Mouse (Mus musculus): ENCODE data around the gene BC005537. TPM values are rescaled to one million over a fixed set of nuclear protein-coding genes. Genes with fewer than 3 reads are reported as not detected.

BC005537 gene
- polyA plus RNA-seq, 1 experiment from 2014 or later, result 22.6 TPM

- peaks cover 23% of the 10 kb centered on the region for H3K36me3 ChIP-seq
- H3K27me3 ChIP-seq, result no peaks in the 10 kb centered on the region
- ATAC-seq (ENCODE audit: low FRiP score), result no peak
- 18% methylated on average over 2 of the region's 2 CpGs for WGBS
- no peaks in the 10 kb centered on the region for H3K9me3 ChIP-seq
- peak overlapping the region; percentile 96 for H3K9ac ChIP-seq
- H3K4me3 ChIP-seq, result peak overlapping the region; percentile 98
- peak overlapping the region; percentile 94 for H3K4me2 ChIP-seq
- H3K4me1 ChIP-seq (replicated peaks), result peaks cover 33% of the 10 kb centered on the region
- no peak overlapping the region for H3K27ac ChIP-seq
These were observed 1.7 kb downstream of the BC005537 start for GRCm38 (mm10) chr13:24803196-24803595.

DNA sequence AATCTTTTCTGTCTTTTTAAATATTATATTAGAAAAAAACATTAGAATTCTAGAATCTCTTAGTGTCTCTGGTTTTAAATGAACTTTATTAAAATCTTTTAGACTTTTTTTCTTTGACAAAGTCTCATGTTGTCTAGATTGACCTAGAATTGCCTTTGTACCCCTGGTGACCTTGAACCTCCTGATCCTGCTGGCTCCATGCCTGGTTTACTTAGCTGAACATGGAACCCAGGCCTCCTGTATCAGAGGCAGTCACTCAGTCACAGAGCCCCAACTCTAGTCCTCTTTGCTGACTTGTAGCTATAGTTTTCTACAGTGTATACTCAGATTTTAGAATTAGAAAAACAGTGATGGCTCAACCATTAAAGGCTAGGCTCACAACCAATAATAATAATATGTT, 4.6 kb downstream of the BC005537 start:
- Histone ChIP-seq H3K9ac (no peak overlapping the region), H3K27ac (no peak overlapping the region), H3K4me2 (no peak overlapping the region), H3K27me3 (no peaks in the 10 kb centered on the region), H3K9me3 (no peaks in the 10 kb centered on the region), H3K4me3 (no peak overlapping the region), H3K36me3 (peaks cover 47% of the 10 kb centered on the region), H3K4me1 (replicated peaks) (peaks cover 26% of the 10 kb centered on the region)
- ATAC-seq (ENCODE audit: low FRiP score), result no peak

DNA sequence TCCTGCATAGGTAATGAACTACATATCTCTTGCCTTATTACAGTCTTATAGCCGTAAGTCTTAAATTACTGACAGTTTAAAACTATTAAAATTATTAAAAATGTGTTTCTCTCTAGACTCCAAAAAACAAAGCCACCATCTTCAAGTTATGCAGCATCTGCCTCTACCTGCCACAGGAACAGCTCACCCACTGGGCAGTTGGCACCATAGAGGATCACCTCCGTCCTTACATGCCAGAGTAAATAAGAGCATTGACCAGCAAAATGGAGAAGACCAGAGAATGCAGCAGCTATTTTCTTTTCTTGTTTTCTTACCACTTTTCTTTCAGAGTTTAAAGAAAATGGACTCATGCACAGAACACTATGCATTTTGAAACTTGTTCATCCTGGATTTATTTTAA, 11.1 kb downstream of the BC005537 start:
- peaks cover 69% of the 10 kb centered on the region for H3K36me3 ChIP-seq
- 99% methylated on average over 2 of the region's 2 CpGs for WGBS
- H3K4me2 ChIP-seq, result no peak overlapping the region
- H3K9me3 ChIP-seq, result no peaks in the 10 kb centered on the region
- H3K27ac ChIP-seq, result no peak overlapping the region
- no peak overlapping the region for H3K4me3 ChIP-seq
- H3K9ac ChIP-seq, result no peak overlapping the region
- no peak for ATAC-seq (ENCODE audit: low FRiP score)
- no peaks in the 10 kb centered on the region for H3K4me1 ChIP-seq (replicated peaks)
- H3K27me3 ChIP-seq, result no peaks in the 10 kb centered on the region

GRCm38 (mm10) chr13:24814616-24815015, 13.2 kb downstream of the BC005537 start:
- no peak for ATAC-seq (ENCODE audit: low FRiP score)
- H3K36me3 ChIP-seq, result peaks cover 56% of the 10 kb centered on the region
- H3K4me3 ChIP-seq, result no peak overlapping the region
- WGBS, result 81% methylated on average over 1 of the region's 1 CpGs
- H3K4me1 ChIP-seq (replicated peaks), result no peaks in the 10 kb centered on the region
- H3K9ac ChIP-seq, result no peak overlapping the region
- no peaks in the 10 kb centered on the region for H3K9me3 ChIP-seq
- no peak overlapping the region for H3K4me2 ChIP-seq
- no peaks in the 10 kb centered on the region for H3K27me3 ChIP-seq
- no peak overlapping the region for H3K27ac ChIP-seq

DNA sequence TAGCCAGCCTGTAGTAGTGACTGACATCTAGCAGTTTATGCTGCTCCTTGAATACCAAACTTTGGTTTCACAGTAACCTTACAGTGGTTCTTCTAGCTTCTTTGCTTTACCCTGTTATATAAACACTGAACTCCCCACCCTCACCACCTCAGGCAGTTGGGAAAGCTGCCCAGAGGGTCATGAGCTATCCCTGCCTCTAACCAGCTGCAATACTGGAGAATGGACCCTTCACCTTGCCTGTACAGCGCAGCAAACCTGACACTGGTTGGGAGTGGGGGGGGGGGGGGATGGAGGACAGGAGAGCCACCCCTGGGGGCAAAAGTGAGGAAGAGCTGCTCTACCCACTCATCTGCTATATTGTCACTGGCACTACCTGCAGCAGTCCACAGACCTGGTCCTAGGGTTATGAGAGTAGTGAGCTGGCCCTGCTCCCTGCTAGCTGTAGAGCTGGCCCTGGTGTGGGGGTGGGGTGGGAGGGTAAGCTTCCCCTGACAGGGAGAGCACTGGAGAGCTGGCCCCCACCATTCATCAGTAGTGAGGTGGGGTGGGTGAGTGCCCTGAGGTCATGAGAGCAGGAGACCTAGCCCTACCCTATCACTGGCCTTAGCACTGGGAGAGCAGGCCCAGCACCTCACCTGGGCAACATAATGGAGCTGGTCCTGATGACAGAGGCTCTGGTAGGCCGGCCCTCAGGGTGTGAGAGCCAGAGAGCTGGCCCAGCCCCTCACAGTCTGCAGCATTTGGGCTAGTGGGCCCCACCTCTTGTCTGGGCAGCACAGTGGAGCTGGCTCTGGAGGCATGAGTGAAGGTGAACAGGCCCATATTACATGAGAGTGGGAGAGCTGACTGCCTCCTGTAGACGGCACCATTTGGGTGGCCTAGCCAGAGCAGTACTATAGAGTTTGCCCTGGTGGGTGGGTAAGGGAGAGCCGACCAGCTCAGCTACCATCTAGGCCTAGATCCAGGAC, 15.0 kb downstream of the BC005537 start:
- H3K9me3 ChIP-seq, result no peaks in the 10 kb centered on the region
- no peak overlapping the region for H3K27ac ChIP-seq
- peak; percentile 79 for ATAC-seq (ENCODE audit: low FRiP score)
- no peaks in the 10 kb centered on the region for H3K27me3 ChIP-seq
- H3K9ac ChIP-seq, result no peak overlapping the region
- peaks cover 39% of the 10 kb centered on the region for H3K36me3 ChIP-seq
- H3K4me3 ChIP-seq, result no peak overlapping the region
- no peak overlapping the region for H3K4me2 ChIP-seq
- WGBS, result 64% methylated on average over 4 of the region's 4 CpGs
- no peaks in the 10 kb centered on the region for H3K4me1 ChIP-seq (replicated peaks)

DNA sequence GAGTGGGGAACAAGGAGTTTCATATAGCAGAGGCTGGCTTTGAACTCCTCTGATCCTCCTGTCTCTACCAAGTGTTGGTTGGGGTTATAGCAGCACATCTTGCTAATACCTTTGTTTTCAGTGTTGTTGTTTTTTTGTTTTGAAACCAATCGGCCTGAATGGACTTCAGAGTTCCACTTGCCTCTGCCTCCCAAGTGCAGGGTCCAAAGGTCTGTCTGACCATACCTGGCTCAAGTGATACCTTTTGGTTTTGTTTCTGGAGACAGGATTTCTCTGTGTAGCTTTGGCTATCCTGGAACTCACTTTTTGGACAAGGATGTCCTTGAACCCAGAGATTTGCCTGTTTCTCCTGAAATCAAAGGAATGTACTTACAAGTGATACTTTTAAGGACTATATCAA, 18.5 kb downstream of the BC005537 start:
- no peaks in the 10 kb centered on the region for H3K27me3 ChIP-seq
- H3K4me3 ChIP-seq, result no peak overlapping the region
- WGBS, result 86% methylated on average over 1 of the region's 1 CpGs
- no peak overlapping the region for H3K4me2 ChIP-seq
- H3K27ac ChIP-seq, result no peak overlapping the region
- ATAC-seq (ENCODE audit: low FRiP score), result no peak
- peaks cover 11% of the 10 kb centered on the region; the same call in 1 of the 2 replicates for H3K36me3 ChIP-seq
- no peaks in the 10 kb centered on the region for H3K4me1 ChIP-seq (replicated peaks)
- no peaks in the 10 kb centered on the region for H3K9me3 ChIP-seq
- H3K9ac ChIP-seq, result no peak overlapping the region

DNA sequence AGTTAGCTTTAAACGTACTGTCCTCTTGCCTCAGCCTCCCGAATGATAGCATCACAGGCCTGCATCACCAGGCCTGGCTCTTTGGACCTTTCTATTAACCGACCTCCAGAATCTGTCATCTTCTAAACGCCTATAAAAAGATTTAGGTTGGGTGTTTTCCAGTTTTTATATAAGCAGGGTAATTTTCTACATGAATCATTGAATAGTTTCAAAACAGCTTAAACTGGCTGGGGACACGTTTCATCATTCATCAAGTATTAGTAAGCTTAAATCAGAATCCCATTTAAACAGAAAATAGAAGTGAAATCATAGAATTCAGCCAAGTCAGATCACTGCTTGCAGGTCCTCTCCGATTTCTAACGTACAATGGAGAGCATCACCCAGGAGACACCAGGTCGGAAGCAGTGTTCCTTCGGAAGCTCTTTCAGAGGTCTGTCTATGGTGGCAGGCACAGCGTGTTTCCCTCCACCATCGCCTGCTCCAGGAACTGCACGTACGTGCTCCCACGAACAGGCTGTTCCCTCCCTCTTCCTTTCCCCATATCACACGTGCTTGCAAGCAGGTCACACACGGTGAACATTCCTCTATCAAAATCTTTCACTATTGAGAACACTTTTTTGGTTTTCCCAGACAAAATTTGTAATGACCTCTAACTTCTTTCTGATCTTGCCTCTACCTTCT, 21.3 kb downstream of the BC005537 start:
- no peak overlapping the region for H3K4me3 ChIP-seq
- no peaks in the 10 kb centered on the region for H3K9me3 ChIP-seq
- H3K36me3 ChIP-seq, result peaks cover 4% of the 10 kb centered on the region; the same call in 1 of the 2 replicates
- H3K27me3 ChIP-seq, result no peaks in the 10 kb centered on the region
- H3K4me1 ChIP-seq (replicated peaks), result no peaks in the 10 kb centered on the region
- ATAC-seq (ENCODE audit: low FRiP score), result no peak
- 90% methylated on average over 16 of the region's 16 CpGs for WGBS
- no peak overlapping the region for H3K27ac ChIP-seq
- no peak overlapping the region for H3K4me2 ChIP-seq
- no peak overlapping the region for H3K9ac ChIP-seq

GRCm38 (mm10) chr13:24824647-24825046, 23.2 kb downstream of the BC005537 start:
- Histone ChIP-seq H3K27me3 (no peaks in the 10 kb centered on the region), H3K27ac (no peak overlapping the region), H3K4me2 (no peak overlapping the region), H3K4me1 (replicated peaks) (no peaks in the 10 kb centered on the region), H3K36me3 (no peaks in the 10 kb centered on the region), H3K9ac (no peak overlapping the region), H3K9me3 (no peaks in the 10 kb centered on the region), H3K4me3 (no peak overlapping the region)
- no peak for ATAC-seq (ENCODE audit: low FRiP score)
- WGBS, result 94% methylated on average over 4 of the region's 4 CpGs

DNA sequence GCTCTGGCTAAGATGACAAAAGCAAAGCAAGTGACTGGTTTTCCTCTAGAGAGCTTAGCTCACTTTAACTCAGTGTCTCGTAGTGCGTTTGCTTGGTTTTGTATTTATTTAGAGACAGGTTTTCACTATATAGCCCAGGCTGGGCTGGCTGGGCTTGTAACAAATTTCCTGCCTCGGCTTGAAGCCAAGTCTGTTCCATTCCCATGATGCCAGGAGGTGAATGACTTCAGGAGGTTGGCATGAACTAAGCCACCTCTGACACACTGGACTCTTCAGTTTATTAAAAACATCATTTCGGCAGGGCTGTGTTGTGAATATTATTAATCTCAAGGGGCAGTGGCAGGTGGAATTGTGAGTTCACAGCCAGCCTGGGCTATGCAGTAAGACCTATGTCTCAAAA, 24.1 kb downstream of the BC005537 start:
- Histone ChIP-seq H3K27ac (no peak overlapping the region), H3K4me2 (no peak overlapping the region), H3K9ac (no peak overlapping the region), H3K27me3 (no peaks in the 10 kb centered on the region), H3K36me3 (no peaks in the 10 kb centered on the region), H3K9me3 (no peaks in the 10 kb centered on the region), H3K4me1 (replicated peaks) (peaks cover 1% of the 10 kb centered on the region), H3K4me3 (no peak overlapping the region)
- WGBS, result 87% methylated on average over 4 of the region's 4 CpGs
- no peak for ATAC-seq (ENCODE audit: low FRiP score)

- no peaks in the 10 kb centered on the region for H3K36me3 ChIP-seq
- 91% methylated on average over 7 of the region's 7 CpGs for WGBS
- no peak overlapping the region for H3K4me2 ChIP-seq
- no peak overlapping the region for H3K9ac ChIP-seq
- no peak overlapping the region for H3K27ac ChIP-seq
- no peak overlapping the region for H3K4me3 ChIP-seq
- no peak for ATAC-seq (ENCODE audit: low FRiP score)
- no peaks in the 10 kb centered on the region for H3K9me3 ChIP-seq
- H3K4me1 ChIP-seq (replicated peaks), result peaks cover 4% of the 10 kb centered on the region
- H3K27me3 ChIP-seq, result no peaks in the 10 kb centered on the region
These were observed 24.7 kb downstream of the BC005537 start for GRCm38 (mm10) chr13:24826116-24826515.

- Histone ChIP-seq H3K27ac (peak overlapping the region; percentile 95), H3K9me3 (no peaks in the 10 kb centered on the region), H3K4me3 (peak overlapping the region; percentile 94), H3K9ac (peak overlapping the region; percentile 73), H3K4me1 (replicated peaks) (peaks cover 33% of the 10 kb centered on the region), H3K4me2 (peak overlapping the region; percentile 73), H3K27me3 (no peaks in the 10 kb centered on the region), H3K36me3 (no peaks in the 10 kb centered on the region)
- no peak for ATAC-seq (ENCODE audit: low FRiP score)
- WGBS, result 4% methylated on average over 20 of the region's 20 CpGs
These were observed 29.4 kb downstream of the BC005537 start for GRCm38 (mm10) chr13:24830756-24831352.

DNA sequence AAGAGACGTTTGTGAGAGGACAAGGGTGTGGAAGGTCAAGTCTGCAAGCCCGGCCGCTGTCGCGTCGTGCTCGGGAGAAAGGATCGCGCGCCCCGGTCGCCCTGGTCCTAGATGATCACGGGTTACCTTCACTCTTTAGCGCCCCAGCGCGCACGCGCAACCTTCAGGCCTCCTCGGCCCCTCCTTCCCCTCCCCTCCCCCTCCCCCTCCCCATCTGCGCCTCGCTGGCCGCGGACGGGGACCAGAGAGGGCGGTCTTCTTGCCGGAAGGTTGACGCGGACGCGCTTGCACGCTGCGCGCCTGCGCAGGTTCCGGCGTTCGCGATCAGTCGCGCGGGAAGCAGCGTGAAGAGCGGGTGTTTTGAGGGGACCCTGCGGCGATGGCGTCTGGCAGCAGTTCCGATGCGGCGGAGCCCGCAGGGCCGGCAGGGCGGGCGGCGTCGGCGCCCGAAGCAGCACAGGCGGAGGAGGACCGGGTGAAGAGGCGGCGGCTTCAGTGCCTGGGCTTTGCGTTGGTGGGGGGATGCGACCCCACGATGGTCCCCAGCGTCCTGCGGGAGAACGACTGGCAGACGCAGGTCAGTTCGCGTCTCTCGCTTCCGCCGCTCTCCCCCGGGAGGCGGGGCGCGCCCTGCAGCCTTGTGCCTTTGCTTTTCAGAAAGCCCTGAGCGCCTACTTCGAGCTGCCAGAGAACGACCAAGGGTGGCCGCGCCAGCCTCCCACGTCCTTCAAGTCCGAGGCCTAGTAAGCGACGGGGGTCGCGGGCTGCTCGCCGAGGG, 30.1 kb downstream of the BC005537 start, which contains the start of the genes Acot13 and Tdp2:
Gene Acot13 (minus strand): TSS at position 188 of the 778 bp plus-strand sequence.
Gene Tdp2 (plus strand): TSS at position 327 of the 778 bp plus-strand sequence.
- H3K9me3 ChIP-seq, result no peaks in the 10 kb centered on the region
- peak within 1 kb of the TSS; percentile 94 for H3K9ac ChIP-seq
- peaks cover 34% of the 10 kb centered on the region for H3K4me1 ChIP-seq (replicated peaks)
- WGBS, result under 1% methylated on average over 88 of the region's 90 CpGs
- H3K36me3 ChIP-seq, result no peaks in the 10 kb centered on the region
- no peaks in the 10 kb centered on the region for H3K27me3 ChIP-seq
- peak within 1 kb of the TSS; percentile 94 for H3K4me3 ChIP-seq
- H3K27ac ChIP-seq, result peak within 1 kb of the TSS; percentile 95
- peak within 1 kb of the TSS; percentile 73 for H3K4me2 ChIP-seq
- ATAC-seq (ENCODE audit: low FRiP score), result peak; percentile 98
